Mouse (Mus musculus) ES-Bruce4 (cell line): ENCODE results near the gene Xrcc3. TPM values are rescaled to one million over a fixed set of nuclear protein-coding genes. Genes with fewer than 3 reads are reported as not detected.

ENCODE experiments used
- H3K27ac ChIP-seq: 2 replicates; pipeline ENCODE4 v1.5.1; 2012; ENCODE audit warnings: low read length, inconsistent platforms; ENCODE audit not compliant: insufficient read depth
- H3K27me3 ChIP-seq: 2 replicates; pipeline ENCODE4 v1.6.1; 2012; ENCODE audit warnings: mild to moderate bottlenecking, low read length, inconsistent platforms; ENCODE audit not compliant: control insufficient read depth, poor library complexity, insufficient read depth, severe bottlenecking
- H3K36me3 ChIP-seq: 2 replicates; pipeline ENCODE4 v1.6.1; 2012; ENCODE audit warnings: inconsistent platforms, mild to moderate bottlenecking, low read length, moderate library complexity; ENCODE audit not compliant: control insufficient read depth, poor library complexity, insufficient read depth, severe bottlenecking
- H3K4me1 ChIP-seq: one replicate; pipeline ENCODE4 v1.8.1; 2011; ENCODE audit warnings: low read length; ENCODE audit not compliant: control insufficient read depth, insufficient read depth
- H3K4me3 ChIP-seq: 2 replicates; pipeline ENCODE4 v1.5.1; 2011; ENCODE audit warnings: low read depth, mild to moderate bottlenecking, low read length
- H3K9ac ChIP-seq: 2 replicates; pipeline ENCODE4 v1.6.1; 2012; ENCODE audit warnings: low read depth, mild to moderate bottlenecking, inconsistent platforms; ENCODE audit not compliant: poor library complexity, severe bottlenecking
- H3K9me3 ChIP-seq: replicated peaks from 2 replicates; pipeline ENCODE4 v1.6.1; 2012; ENCODE audit warnings: mild to moderate bottlenecking, low read length, inconsistent platforms; ENCODE audit not compliant: control insufficient read depth, poor library complexity, insufficient read depth, severe bottlenecking
- CTCF ChIP-seq: IDR thresholded peaks from one replicate; pipeline ENCODE4 v1.8.1; 2011; ENCODE audit warnings: low read depth, low read length
- EP300 ChIP-seq: IDR thresholded peaks from 2 replicates; pipeline ENCODE4 v1.6.1; 2011; ENCODE audit warnings: low read depth, low read length; ENCODE audit not compliant: insufficient read depth
- POLR2A ChIP-seq: IDR thresholded peaks from one replicate; pipeline ENCODE4 v1.8.1; 2011; ENCODE audit warnings: low read length; ENCODE audit not compliant: insufficient read depth
- polyA plus RNA-seq: library from polyadenylated mRNA; stranded (reverse); fragments of >200 nt; gene quantifications from 2 replicates; pipeline ENCODE4 v1.2.4, GENCODE M21; 2011; ENCODE audit warnings: low read depth; ENCODE audit not compliant: missing spikeins, insufficient read depth, insufficient read length

Gene Xrcc3
- polyA plus RNA-seq, 1 experiment: 14.3 TPM

DNA sequence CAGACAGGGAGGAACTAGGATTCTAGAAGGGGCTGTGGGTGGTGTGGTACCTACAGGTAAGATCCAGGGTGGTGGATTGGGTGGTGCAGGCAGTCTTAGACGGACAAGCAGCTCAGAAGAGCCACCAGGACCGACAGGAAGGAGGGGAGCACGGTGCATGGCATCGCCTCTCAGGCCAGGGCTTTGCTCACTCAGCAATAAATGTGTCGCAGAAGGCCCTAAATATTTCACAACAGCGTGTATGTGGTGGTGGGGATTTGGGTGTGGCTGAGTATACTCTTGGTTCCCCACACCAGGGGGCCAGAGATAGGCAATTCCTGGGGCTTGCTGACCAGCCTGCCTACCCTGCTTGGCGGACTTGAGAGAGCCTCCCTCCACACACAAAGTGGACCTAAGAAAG lies 7.0 kb upstream of the Xrcc3 start:
- H3K36me3 ChIP-seq: peaks cover 3% of the 10 kb centered on the region; the same call in 1 of the 2 replicates
- no peaks in the 10 kb centered on the region for H3K4me1 ChIP-seq
- no peak overlapping the region for H3K4me3 ChIP-seq
- no peaks in the 10 kb centered on the region for H3K9me3 ChIP-seq
- TF ChIP-seq EP300: no peak
- no peak for TF ChIP-seq CTCF
- TF ChIP-seq POLR2A: no peak
- no peak overlapping the region for H3K27ac ChIP-seq
- no peaks in the 10 kb centered on the region for H3K27me3 ChIP-seq
- no peak overlapping the region for H3K9ac ChIP-seq

DNA sequence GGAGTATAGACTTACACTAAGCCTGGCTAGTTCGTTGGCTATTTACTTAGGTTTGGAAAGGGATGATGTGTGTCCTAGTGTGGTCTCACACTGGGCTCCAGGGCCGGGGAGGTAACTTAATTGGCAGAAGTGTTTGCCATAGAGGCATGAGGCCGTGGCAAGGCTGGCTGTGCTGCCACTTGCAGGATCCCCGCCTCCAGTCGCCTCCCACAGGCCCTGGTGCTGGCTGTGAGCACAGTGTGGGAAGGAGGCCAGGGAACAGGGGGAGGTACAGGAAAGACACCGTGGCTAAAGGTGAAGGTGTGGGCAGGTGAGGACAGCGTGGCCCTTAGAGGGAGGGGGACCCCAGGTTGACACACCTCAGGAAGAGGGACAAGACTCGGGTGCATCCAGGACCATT lies 6.3 kb upstream of the Xrcc3 start:
- no peak overlapping the region for H3K9ac ChIP-seq

DNA sequence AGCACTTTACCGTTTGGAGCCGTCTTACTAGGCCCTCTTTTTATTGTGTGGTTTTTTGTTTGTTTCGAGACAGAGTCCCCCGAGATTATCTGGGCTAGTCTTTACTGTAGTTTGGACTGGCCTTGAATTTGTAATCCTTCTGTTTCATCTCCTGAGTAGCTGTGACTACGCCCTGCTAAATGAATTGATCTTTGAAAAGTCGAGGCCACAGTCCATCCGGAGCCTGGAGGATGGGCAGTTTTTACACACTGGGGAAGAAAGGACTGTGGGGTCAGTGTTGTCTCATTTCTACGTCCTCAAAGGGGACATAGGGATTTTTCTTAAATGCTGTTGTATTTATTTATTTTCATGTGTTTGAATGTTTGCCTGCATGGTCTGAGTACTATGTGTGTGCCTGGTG lies 4.3 kb upstream of the Xrcc3 start:
- H3K27ac ChIP-seq: no peak overlapping the region
- no peak overlapping the region for H3K4me3 ChIP-seq
- TF ChIP-seq POLR2A: no peak
- TF ChIP-seq CTCF: no peak
- TF ChIP-seq EP300: no peak
- H3K4me1 ChIP-seq: no peaks in the 10 kb centered on the region
- H3K36me3 ChIP-seq: no peaks in the 10 kb centered on the region
- H3K9ac ChIP-seq: no peak overlapping the region
- H3K9me3 ChIP-seq: no peaks in the 10 kb centered on the region
- no peaks in the 10 kb centered on the region for H3K27me3 ChIP-seq

More for the DNA sequence above, 6.3 kb upstream of the Xrcc3 start:
- H3K4me1 ChIP-seq: no peaks in the 10 kb centered on the region
- H3K4me3 ChIP-seq: no peak overlapping the region
- no peaks in the 10 kb centered on the region; the same call in 1 of the 2 replicates for H3K36me3 ChIP-seq
- no peaks in the 10 kb centered on the region for H3K27me3 ChIP-seq
- no peaks in the 10 kb centered on the region for H3K9me3 ChIP-seq
- H3K27ac ChIP-seq: no peak overlapping the region
- TF ChIP-seq POLR2A (no peak), EP300 (no peak), CTCF (no peak)

DNA sequence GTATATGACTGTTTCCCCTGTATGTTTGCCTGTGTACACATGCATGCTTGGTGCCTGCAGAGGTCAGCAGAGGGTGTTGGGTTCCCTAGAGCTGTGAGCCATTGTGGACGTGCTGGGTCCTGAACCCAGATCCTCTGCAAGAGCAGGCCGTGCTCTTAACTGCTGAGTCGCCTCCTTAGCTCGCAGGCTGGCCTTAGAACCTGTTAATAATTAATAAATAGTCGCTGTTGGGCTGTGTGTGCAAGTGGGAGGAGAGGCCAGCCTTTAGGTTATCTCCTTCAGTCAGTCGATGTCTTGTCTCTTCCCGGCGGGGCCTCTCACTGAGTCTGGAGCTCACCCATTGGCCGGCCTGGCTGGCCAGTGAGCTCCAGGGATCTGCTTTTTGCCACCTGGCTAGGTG lies 3.3 kb upstream of the Xrcc3 start:
- H3K36me3 ChIP-seq: no peaks in the 10 kb centered on the region
- no peak overlapping the region for H3K4me3 ChIP-seq
- no peak overlapping the region for H3K9ac ChIP-seq

DNA sequence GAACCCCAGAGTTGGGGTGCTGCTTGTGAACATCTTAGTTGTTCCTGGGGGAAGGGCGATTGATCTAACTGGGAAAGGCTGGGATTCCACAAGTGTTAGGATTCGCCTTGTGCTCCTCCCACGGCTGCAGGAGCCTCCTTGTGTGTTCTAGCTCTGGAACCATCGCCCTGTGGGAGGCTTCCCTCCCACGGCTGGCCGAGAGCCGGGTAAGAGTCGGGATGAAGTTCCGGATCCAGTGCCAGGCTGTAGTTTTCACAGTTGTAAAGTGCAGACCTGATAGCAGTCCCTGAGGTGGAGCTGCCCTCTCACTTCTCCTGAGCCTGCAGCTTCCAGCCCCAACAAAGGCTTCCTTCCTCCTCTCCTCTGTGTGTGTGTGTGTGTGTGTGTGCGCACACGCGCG lies 2.9 kb upstream of the Xrcc3 start:
- Histone ChIP-seq H3K4me3 (no peak overlapping the region), H3K27me3 (no peaks in the 10 kb centered on the region), H3K36me3 (no peaks in the 10 kb centered on the region), H3K4me1 (no peaks in the 10 kb centered on the region), H3K27ac (no peak overlapping the region), H3K9me3 (no peaks in the 10 kb centered on the region), H3K9ac (no peak overlapping the region)
- TF ChIP-seq POLR2A: no peak
- no peak for TF ChIP-seq EP300
- no peak for TF ChIP-seq CTCF

More for the DNA sequence above, 3.3 kb upstream of the Xrcc3 start:
- Histone ChIP-seq H3K9me3 (no peaks in the 10 kb centered on the region), H3K27me3 (no peaks in the 10 kb centered on the region), H3K27ac (no peak overlapping the region), H3K4me1 (no peaks in the 10 kb centered on the region)
- TF ChIP-seq POLR2A: no peak
- no peak for TF ChIP-seq CTCF
- TF ChIP-seq EP300: no peak

DNA sequence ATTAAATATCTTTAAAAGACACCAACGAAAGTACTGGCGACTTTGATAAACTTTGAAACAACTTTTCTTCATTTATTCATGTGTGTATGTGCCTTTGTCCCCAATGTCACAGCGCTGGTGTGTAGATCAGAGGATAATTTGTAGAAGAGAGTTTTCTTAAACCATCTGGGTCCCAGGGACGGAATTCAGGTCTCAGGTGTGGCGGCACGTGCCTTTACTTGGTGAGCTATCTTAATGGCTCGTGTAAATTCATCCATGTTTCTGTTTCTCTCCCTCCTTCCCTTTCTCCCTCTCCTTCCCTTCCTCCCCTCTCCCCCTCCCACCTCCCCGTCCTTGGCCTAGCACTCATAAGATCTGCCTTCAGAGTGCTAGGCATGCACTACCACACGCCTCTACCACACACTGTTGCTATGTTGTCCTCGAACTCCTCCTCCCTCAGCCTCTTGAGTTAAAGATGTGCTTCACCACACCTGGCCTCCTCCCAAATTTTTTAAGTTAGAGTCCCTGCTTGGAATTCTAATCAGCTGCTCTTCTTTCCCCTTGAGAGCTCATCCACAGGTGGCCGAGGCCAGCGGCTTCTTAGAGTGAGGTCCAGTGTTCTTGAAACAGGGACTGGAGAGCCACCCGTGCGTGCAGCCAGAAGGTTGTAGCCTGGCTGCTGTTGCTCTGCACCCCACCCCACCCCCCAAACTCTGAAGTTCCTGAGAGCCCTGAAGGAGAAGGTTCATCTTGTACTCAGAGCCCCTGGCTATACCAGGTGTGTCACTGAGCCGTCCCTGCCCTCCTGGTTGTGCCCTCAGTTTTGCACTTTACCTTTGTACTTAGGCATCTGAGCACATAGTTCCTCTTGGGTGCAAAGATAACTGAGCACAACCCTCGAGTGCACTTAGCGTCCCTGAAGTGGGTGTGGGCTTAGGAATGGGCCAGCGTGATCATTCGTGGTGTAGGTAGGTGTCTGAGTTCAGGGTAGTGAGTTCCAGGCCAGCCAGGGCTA lies 1.4 kb upstream of the Xrcc3 start:
- Histone ChIP-seq H3K4me1 (no peaks in the 10 kb centered on the region), H3K27me3 (no peaks in the 10 kb centered on the region), H3K36me3 (no peaks in the 10 kb centered on the region), H3K27ac (no peak overlapping the region), H3K4me3 (peak overlapping the region; percentile 87), H3K9ac (peak overlapping the region; percentile 89), H3K9me3 (no peaks in the 10 kb centered on the region)
- no peak for TF ChIP-seq CTCF
- no peak for TF ChIP-seq EP300
- no peak for TF ChIP-seq POLR2A
